ENCODE assay signal across 24 mouse cellular contexts in genomic region chr17:5756855-5757254, GRCm38 (mm10).
"Had no signal": no experiment of that assay in that cellular context is flagged by ENCODE, and none has a peak within 500 bp of the region (broad histone marks: within the 10 kb centered on the region; RNA-seq: fewer than 3 reads in every experiment).

No protein-coding gene starts in this region.

- H3K27me3 ChIP-seq: heart, embryonic 13.5 days; hindbrain, embryonic 15.5 days; limb, embryonic 13.5 days; limb, embryonic 15.5 days; liver, embryonic 12.5 days had no signal

- DNase-seq: forebrain, postnatal 0 days; gastrocnemius, postnatal 14 days; gastrocnemius, postnatal 36 days; heart, adult 11 months; heart, adult 2 months; heart, postnatal 14 days; heart, postnatal 36 days; kidney, adult 11 months; kidney, adult 9 months; kidney, postnatal 25 days; layer of hippocampus, adult 9-11 months; layer of hippocampus, postnatal 36 days; left cerebral cortex, postnatal 4 days had no signal

- H3K9ac ChIP-seq: forebrain, embryonic 15.5 days; forebrain, postnatal 0 days; heart, embryonic 13.5 days; heart, embryonic 15.5 days; hindbrain, embryonic 13.5 days; hindbrain, embryonic 15.5 days; limb, embryonic 13.5 days; limb, embryonic 15.5 days; liver, embryonic 12.5 days had no signal

- ATAC-seq: forebrain, embryonic 15.5 days; forebrain, postnatal 0 days; hindbrain, postnatal 0 days; intestine, embryonic 16.5 days; liver, embryonic 12.5 days had no signal

- H3K4me2 ChIP-seq: forebrain, embryonic 15.5 days; heart, embryonic 11.5 days; heart, embryonic 13.5 days; heart, embryonic 15.5 days; hindbrain, embryonic 13.5 days; hindbrain, embryonic 15.5 days; limb, embryonic 13.5 days; limb, embryonic 15.5 days; liver, embryonic 12.5 days had no signal

- H3K36me3 ChIP-seq: forebrain, embryonic 15.5 days; heart, embryonic 13.5 days; heart, embryonic 15.5 days; hindbrain, embryonic 13.5 days; hindbrain, embryonic 15.5 days; limb, embryonic 13.5 days; limb, embryonic 15.5 days had no signal

- H3K9me3 ChIP-seq: forebrain, embryonic 15.5 days; heart, embryonic 13.5 days; heart, embryonic 15.5 days; hindbrain, embryonic 13.5 days; hindbrain, embryonic 15.5 days; limb, embryonic 13.5 days; limb, embryonic 15.5 days; liver, embryonic 12.5 days had no signal

- H3K27ac ChIP-seq: forebrain, embryonic 15.5 days; heart, adult 2 months; heart, embryonic 13.5 days; heart, embryonic 15.5 days; hindbrain, embryonic 13.5 days; hindbrain, embryonic 15.5 days; hindbrain, postnatal 0 days; limb, embryonic 13.5 days; limb, embryonic 15.5 days; liver, embryonic 12.5 days had no signal

- H3K4me3 ChIP-seq: forebrain, embryonic 15.5 days; heart, adult 2 months; heart, embryonic 13.5 days; heart, embryonic 15.5 days; hindbrain, embryonic 13.5 days; hindbrain, embryonic 15.5 days; limb, embryonic 13.5 days; limb, embryonic 15.5 days; liver, embryonic 12.5 days had no signal
